Mouse (Mus musculus) C2C12 (cell line): ENCODE measurements around the gene Slc16a10.

Source experiments
- CEBPB ChIP-seq: IDR thresholded peaks from one replicate; pipeline ENCODE4 v1.6.1; 2011; ENCODE audit warnings: low read depth, mild to moderate bottlenecking, control low read depth, moderate library complexity
- CTCF ChIP-seq: IDR thresholded peaks from one replicate; pipeline ENCODE4 v1.5.1; 2011; ENCODE audit not compliant: control insufficient read depth, insufficient read depth, insufficient read length
- MAX ChIP-seq: IDR thresholded peaks from one replicate; pipeline ENCODE4 v1.6.1; 2011; ENCODE audit warnings: mild to moderate bottlenecking, control low read depth
- MYOD1 ChIP-seq: IDR thresholded peaks from one replicate; pipeline ENCODE4 v1.6.1; 2011; ENCODE audit warnings: low read depth; ENCODE audit not compliant: control insufficient read depth, insufficient read length
- MYOG ChIP-seq: IDR thresholded peaks from one replicate; pipeline ENCODE4 v1.6.1; 2011; ENCODE audit not compliant: control insufficient read depth, insufficient read length; ENCODE audit errors: extremely low read depth
- USF1 ChIP-seq: IDR thresholded peaks from one replicate; pipeline ENCODE4 v1.6.1; 2011; ENCODE audit warnings: low read depth, mild to moderate bottlenecking, control low read depth, moderate library complexity

DNA sequence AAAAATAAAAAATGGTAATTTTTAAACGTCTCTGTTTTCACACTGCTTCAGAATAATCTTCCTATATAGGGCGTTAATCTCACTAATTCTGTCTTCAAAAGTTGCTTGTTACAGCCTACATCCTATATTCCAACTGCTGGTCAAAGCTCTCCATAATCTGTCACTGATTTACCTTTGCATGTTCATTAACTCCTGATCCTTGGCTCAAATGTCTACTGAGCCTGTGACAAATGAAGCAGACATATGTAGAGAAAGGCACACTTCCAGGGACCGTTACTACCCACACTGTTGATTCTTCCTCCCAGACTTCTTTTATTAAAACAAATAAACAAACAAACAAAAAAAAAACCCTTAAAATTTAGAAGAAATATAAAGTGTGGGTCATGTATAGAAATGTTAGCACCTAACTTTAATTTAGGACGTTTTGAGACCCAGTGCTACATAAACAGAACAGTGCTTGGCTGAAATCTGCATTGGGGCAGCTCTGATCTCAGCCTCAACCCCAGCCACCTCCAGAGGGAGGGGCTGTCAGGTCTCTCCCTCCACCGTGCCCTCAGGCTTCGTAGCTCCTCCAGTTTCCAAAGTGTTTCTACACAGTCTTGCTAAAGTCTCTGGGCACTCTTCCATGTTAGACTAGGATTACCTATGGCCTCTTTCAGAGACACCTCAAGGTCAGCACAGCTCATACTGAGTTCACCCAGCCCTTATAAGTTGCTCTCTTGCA, 83.8 kb downstream of the Slc16a10 start:
- TF ChIP-seq CTCF = no peak
- TF ChIP-seq MAX = no peak
- no peak for TF ChIP-seq MYOD1
- TF ChIP-seq MYOG = no peak
- TF ChIP-seq USF1 = no peak
- no peak for TF ChIP-seq CEBPB
